Mouse (Mus musculus) embryonic facial prominence, embryonic 11.5 days (tissue): ENCODE data around the gene Zbtb21. TPM values are rescaled to one million over a fixed set of nuclear protein-coding genes. Genes with fewer than 3 reads are reported as not detected.

Experiments
- ATAC-seq: fragments of 200-750 bp; cut with Nextera tagmentation; replicated peaks from 2 replicates; pipeline ENCODE4 v1.8.0; 2017; ENCODE audit warnings: low read depth; ENCODE audit not compliant: insufficient number of reproducible peaks, low FRiP score, low TSS enrichment
- DNase-seq: peaks from one replicate; pipeline ENCODE4 v3.0.0-alpha.2; 2015; ENCODE audit warnings: low spot score
- H3K27ac ChIP-seq: fragments of 300-500 bp; sonication (generic); replicated peaks from 2 replicates; pipeline ENCODE4 v1.5.1; 2014; ENCODE audit warnings: mild to moderate bottlenecking, low read depth, low read length, control low read depth
- H3K27me3 ChIP-seq: fragments of 300-500 bp; sonication (generic); 2 replicates; pipeline ENCODE4 v1.6.1; 2014; ENCODE audit warnings: mild to moderate bottlenecking, low read length, moderate library complexity, mixed read lengths; ENCODE audit not compliant: control insufficient read depth, insufficient read depth
- H3K36me3 ChIP-seq: fragments of 300-500 bp; sonication (generic); replicated peaks from 2 replicates; pipeline ENCODE4 v1.6.1; 2014; ENCODE audit warnings: low read depth, mild to moderate bottlenecking, low read length, moderate library complexity, mixed read lengths; ENCODE audit not compliant: control insufficient read depth, insufficient read depth
- H3K4me1 ChIP-seq: fragments of 300-500 bp; sonication (generic); 2 replicates; pipeline ENCODE4 v1.6.1; 2014; ENCODE audit warnings: low read length, mixed read lengths; ENCODE audit not compliant: control insufficient read depth, insufficient read depth
- H3K4me2 ChIP-seq: fragments of 300-500 bp; sonication (generic); 2 replicates; pipeline ENCODE4 v1.6.1; 2014; ENCODE audit warnings: low read depth, mild to moderate bottlenecking, control low read depth, low read length, moderate library complexity
- H3K4me3 ChIP-seq: fragments of 300-500 bp; sonication (generic); 2 replicates; pipeline ENCODE4 v1.5.1; 2014; ENCODE audit warnings: low read depth, low read length, control low read depth
- H3K9ac ChIP-seq: fragments of 300-500 bp; sonication (generic); replicated peaks from 2 replicates; pipeline ENCODE4 v1.6.1; 2014; ENCODE audit warnings: mild to moderate bottlenecking, control low read depth, low read length
- H3K9me3 ChIP-seq: fragments of 300-500 bp; sonication (generic); replicated peaks from 2 replicates; pipeline ENCODE4 v1.6.1; 2016; ENCODE audit warnings: mild to moderate bottlenecking, low read length, inconsistent platforms, mixed read lengths; ENCODE audit not compliant: control insufficient read depth
- WGBS: fragments of 180-500 bp; shearing (Covaris S2); extraction: QIAGEN DNeasy Blood & Tissue Kit; methylation state at CpG from one replicate; pipeline ENCODE4 v1.1.7; 2014; 5-methylcytosine and 5-hydroxymethylcytosine counted together
- polyA plus RNA-seq: library from polyadenylated mRNA; unstranded; fragments of >200 nt; fragmentation: Nextera tagmentation; extraction: Ambion mirVana; gene quantifications from 2 replicates; pipeline ENCODE4 v1.2.1, GENCODE M21; 2014

Gene Zbtb21
- polyA plus RNA-seq, 1 experiment from 2014 or later: 14.2 TPM

DNA sequence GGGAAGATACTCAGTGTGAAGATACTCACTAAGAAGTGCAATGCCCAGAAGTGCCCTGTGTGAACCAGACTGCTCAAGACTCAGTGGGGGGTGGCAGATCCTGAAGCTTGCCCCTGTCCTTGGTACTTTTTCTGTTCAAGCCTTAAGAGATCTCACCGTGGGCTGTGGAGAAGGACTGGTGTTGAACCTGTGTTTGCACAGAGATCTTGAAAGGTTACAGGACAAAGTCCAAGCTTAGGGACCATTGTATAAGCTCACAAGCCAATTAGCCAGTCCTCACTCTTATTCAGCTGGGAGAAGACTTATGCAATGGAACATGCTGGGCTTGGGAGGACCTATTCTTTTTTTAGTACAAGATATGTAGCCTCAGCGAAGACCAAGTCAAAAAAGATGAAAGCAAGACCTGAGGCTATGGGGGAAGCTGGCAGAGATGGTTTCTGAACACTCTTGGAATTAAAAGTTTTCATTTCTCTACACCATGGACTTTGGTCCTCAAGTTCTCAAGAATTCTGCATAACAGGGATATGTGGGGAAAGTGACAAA, 56.9 kb downstream of the Zbtb21 start:
- no peak overlapping the region for H3K4me3 ChIP-seq
- no peak overlapping the region for H3K4me2 ChIP-seq
- WGBS: 87% methylated on average over 2 of the region's 2 CpGs
- ATAC-seq (no peak), DNase-seq (no peak)
- H3K4me1 ChIP-seq: no peaks in the 10 kb centered on the region
- no peaks in the 10 kb centered on the region for H3K36me3 ChIP-seq
- H3K27me3 ChIP-seq: no peaks in the 10 kb centered on the region
- no peak overlapping the region for H3K27ac ChIP-seq
- H3K9me3 ChIP-seq: no peaks in the 10 kb centered on the region
- H3K9ac ChIP-seq: no peak overlapping the region

GRCm38 (mm10) chr16:97904035-97904434, 58.4 kb downstream of the Zbtb21 start:
- no peak for DNase-seq
- Histone ChIP-seq H3K27ac (no peak overlapping the region), H3K36me3 (no peaks in the 10 kb centered on the region), H3K4me1 (no peaks in the 10 kb centered on the region), H3K4me2 (no peak overlapping the region), H3K4me3 (no peak overlapping the region), H3K9me3 (no peaks in the 10 kb centered on the region), H3K27me3 (no peaks in the 10 kb centered on the region), H3K9ac (no peak overlapping the region)
- ATAC-seq: no peak
- 81% methylated on average over 3 of the region's 3 CpGs for WGBS

DNA sequence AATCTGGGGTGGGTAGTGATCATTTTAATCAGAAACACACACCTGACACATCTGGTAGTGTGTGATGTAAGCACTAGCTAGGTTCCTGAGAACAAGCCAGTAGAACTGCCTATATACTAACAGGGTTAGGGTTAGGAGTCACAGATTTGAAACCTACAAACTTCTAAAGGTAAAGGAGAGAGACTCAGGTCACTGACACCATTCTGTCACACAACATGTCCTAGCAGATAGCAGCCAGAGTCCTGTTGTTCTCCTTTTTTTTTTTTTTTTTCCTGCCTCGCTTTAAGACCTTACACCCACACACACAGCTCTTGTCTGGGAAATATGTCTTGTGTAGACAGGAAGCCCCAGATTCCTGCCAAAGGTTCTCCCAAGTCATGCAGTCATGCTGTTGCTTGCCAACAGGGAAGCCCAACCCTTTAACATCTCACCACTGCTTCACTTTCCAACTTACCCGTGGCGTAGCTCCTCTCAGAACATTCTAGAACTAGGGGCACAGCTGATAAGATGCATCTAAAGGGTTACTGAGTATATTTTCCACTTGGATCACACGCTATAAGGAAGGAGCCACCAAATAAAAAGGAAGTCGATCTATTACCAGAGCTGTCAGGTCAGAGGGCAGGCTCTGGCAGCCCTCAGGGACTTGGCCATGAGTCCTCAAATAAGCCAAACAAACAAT, 64.9 kb downstream of the Zbtb21 start:
- no peak for DNase-seq
- no peak overlapping the region for H3K4me3 ChIP-seq
- 74% methylated on average over 5 of the region's 5 CpGs for WGBS
- H3K4me1 ChIP-seq: no peaks in the 10 kb centered on the region
- no peak overlapping the region for H3K4me2 ChIP-seq
- H3K36me3 ChIP-seq: no peaks in the 10 kb centered on the region
- ATAC-seq: no peak
- no peaks in the 10 kb centered on the region for H3K27me3 ChIP-seq
- no peak overlapping the region for H3K27ac ChIP-seq
- no peaks in the 10 kb centered on the region for H3K9me3 ChIP-seq
- H3K9ac ChIP-seq: no peak overlapping the region

Other genes with a start within 250 kb of the Zbtb21 start
- 5.9 and 6.4 TPM in 2 replicates for gene Ripk4, start 198.8 kb downstream of the Zbtb21 start, polyA plus RNA-seq
- 10.3 and 10.7 TPM in 2 replicates for gene Prdm15, start 110.8 kb downstream of the Zbtb21 start, polyA plus RNA-seq
- gene C2cd2, start within 50 bp of the Zbtb21 start, polyA plus RNA-seq: 15.3 and 17.9 TPM in 2 replicates
- gene B230307C23Rik, start 34.7 kb upstream of the Zbtb21 start, polyA plus RNA-seq: 23.4 and 29.2 TPM in 2 replicates
- 27.3 and 31.9 TPM in 2 replicates for gene A630089N07Rik, start 119.8 kb upstream of the Zbtb21 start, polyA plus RNA-seq